Mouse (Mus musculus) layer of hippocampus, adult 18-20 months (tissue): ENCODE results near the gene Bmf. TPM values are rescaled to one million over a fixed set of nuclear protein-coding genes. Genes with fewer than 3 reads are reported as not detected.

Experiments used
- DNase-seq, 2 experiments: peaks; one replicate each; pipeline ENCODE4 v3.0.0; 2022; ENCODE audit warnings: low spot score in 2 of 2
- total RNA-seq, 2 experiments: library from RNA; stranded (reverse); gene quantifications; 2 replicates each; pipeline ENCODE4 v1.2.3; 2021

Gene Bmf
- total RNA-seq, 2 experiments from 2014 or later = 1.2 to 2.8 TPM

GRCm38 (mm10) chr2:118545242-118546103 is 4.0 kb downstream of the Bmf start:
- peak; percentile 76 to 93 for DNase-seq

- peak; percentile 64 to 74 for DNase-seq
Observed at GRCm38 (mm10) chr2:118543893-118544799, 5.3 kb downstream of the Bmf start.

GRCm38 (mm10) chr2:118542971-118543573 is 6.4 kb downstream of the Bmf start:
- DNase-seq = no peak

GRCm38 (mm10) chr2:118541716-118542115 is 7.8 kb downstream of the Bmf start:
- DNase-seq = no peak

GRCm38 (mm10) chr2:118540691-118541117 is 8.8 kb downstream of the Bmf start:
- DNase-seq = no peak

GRCm38 (mm10) chr2:118539881-118540516 is 9.5 kb downstream of the Bmf start:
- DNase-seq = no peak

GRCm38 (mm10) chr2:118539040-118539439 is 10.4 kb downstream of the Bmf start:
- DNase-seq = no peak

- DNase-seq = no peak
Observed at GRCm38 (mm10) chr2:118537226-118537625, 12.3 kb downstream of the Bmf start.

- DNase-seq = no peak
Observed at GRCm38 (mm10) chr2:118536553-118536952, 12.9 kb downstream of the Bmf start.

- DNase-seq = no peak
Observed at GRCm38 (mm10) chr2:118536111-118536510, 13.4 kb downstream of the Bmf start.

- DNase-seq = no peak
Observed at GRCm38 (mm10) chr2:118533969-118534368, 15.5 kb downstream of the Bmf start.

GRCm38 (mm10) chr2:118532855-118533675 is 16.4 kb downstream of the Bmf start:
- DNase-seq = no peak

GRCm38 (mm10) chr2:118532401-118532800 is 17.1 kb downstream of the Bmf start:
- DNase-seq = no peak

- no peak for DNase-seq
Observed at GRCm38 (mm10) chr2:118529466-118530181, 19.9 kb downstream of the Bmf start.

- no peak for DNase-seq
Observed at GRCm38 (mm10) chr2:118526545-118526944, 22.9 kb downstream of the Bmf start.

- no peak for DNase-seq
Observed at GRCm38 (mm10) chr2:118524811-118525210, 24.7 kb downstream of the Bmf start.

- DNase-seq = no peak
Observed at GRCm38 (mm10) chr2:118523163-118523730, 26.2 kb downstream of the Bmf start.

GRCm38 (mm10) chr2:118522265-118522664 is 27.2 kb downstream of the Bmf start:
- DNase-seq = no peak
